Mouse (Mus musculus): ENCODE results near the gene Gdpgp1.

DNA sequence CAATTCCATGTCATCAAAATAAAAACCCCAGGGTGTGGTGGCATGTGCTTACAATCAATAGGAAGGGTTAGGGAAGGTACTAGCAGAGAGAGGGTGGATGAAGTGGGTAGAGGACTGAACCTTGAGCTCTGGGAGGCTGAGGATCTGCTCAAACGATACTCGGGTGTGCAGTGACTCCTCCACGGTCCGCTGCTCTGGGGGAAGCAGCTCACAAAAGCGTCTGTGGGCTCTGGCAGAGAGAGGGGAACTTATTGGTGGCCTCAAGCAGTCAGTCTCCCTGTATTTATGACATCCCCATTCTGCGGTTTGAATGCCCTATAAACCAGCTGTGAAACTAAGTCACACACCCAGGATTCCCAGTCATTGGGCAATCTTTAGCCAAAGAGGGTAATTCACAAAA, 2.5 kb upstream of the Gdpgp1 start:
- TF ChIP-seq EP300 (IDR thresholded peaks at IDR 0.05; ENCODE audit: low read depth) (no peak), CTCF (IDR thresholded peaks at IDR 0.05; ENCODE audit: low read depth) (no peak)
